Mouse (Mus musculus) cerebellum, adult 9-10 months (tissue): Measurements from ENCODE around the gene Gstcd.

ENCODE experiments used
- DNase-seq: peaks from one replicate; pipeline ENCODE4 v3.0.0; 2022

Gene Gstcd

GRCm38 (mm10) chr3:133007250-133007649, 84.6 kb downstream of the Gstcd start:
- no peak for DNase-seq

DNA sequence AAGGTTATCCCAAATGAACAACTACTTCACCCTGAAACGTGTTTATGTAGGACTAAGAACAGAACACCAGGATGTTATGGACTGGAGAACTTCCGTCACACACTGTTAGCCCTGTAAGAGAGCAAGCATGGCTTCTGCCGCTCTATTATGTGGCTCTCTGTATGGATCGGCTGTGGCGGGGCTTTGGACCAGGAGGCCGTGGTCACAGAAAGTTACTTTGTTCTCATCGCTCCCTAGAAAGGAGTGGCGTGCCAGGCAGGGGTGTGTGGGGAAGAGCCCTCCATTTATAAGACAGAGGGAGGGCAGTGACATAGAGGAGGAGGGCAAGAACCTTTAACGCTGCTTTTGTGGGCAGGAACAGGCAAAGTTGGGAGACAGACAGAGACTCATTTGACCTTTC, 95.5 kb downstream of the Gstcd start:
- DNase-seq: no peak

- no peak for DNase-seq
Measured at GRCm38 (mm10) chr3:132995904-132996267, 95.9 kb downstream of the Gstcd start.

DNA sequence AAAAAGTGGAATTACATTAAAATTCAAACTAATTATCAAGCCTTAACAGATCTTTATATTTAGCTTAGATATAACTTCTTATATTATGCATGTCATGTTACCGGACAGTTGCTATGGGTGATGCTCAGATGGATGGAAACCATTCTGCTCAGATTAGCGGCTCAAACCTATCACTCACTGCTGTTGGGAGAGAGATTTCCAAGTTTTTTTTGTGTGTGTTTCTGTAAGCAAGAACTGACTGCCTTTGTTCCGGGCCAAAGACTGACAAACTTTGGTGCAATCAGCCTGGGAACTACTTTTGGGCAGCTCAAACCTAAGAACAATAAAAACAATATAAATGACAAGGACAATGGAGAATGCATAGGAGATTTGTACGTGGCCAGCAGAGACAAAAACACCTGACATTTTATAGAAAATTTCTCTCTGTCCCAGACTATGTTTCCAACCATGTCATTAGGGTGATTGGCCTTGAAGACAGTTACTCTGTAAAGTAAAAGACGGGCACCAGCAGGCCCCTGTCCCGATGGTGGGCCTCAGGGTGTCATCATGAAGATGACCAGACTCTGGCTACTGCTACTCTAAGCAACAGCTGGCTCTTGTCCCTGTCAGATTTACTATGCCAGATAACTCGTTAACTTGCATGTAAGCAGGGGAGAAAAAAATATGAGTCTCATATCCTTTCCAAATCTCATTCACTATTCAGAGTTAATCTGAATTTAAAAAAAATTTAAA, 96.5 kb downstream of the Gstcd start:
- no peak for DNase-seq

- no peak for DNase-seq
Measured at GRCm38 (mm10) chr3:132986188-132986587, 105.6 kb downstream of the Gstcd start.

- DNase-seq: no peak
Measured at GRCm38 (mm10) chr3:132983845-132984485, 107.9 kb downstream of the Gstcd start.

GRCm38 (mm10) chr3:132981968-132982367, 109.9 kb downstream of the Gstcd start:
- no peak for DNase-seq

DNA sequence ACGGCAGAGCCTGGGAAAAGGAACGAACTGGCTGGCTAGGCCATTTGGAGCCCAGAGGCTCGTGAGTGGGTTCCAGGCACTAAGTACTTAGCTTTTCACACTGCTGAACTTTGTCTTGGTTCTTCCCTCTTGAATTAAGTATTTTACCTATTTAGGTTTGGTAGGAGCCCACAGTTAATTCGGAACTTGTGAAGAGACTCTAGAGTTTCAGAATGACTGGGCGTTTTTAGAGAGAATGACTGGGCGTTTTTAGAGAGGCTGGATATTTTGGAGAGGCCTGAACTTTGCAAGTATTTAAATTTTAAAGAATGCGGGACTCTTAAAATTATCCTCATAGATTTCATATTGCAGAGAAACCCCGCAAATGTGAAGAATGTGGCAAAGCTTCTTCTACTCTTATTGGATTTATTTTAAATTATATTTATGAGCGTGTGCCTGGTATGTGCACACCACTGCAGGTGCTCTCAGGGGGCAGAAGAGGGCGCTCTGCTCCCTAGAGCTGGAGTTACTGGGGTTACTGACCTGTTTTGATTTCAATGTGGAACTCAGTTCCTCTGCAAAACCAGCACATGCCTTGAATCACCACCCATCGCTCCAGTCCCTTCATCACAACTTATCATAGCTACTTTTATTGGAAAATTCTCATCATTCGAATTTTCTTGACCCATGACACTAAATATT, 111.9 kb downstream of the Gstcd start:
- no peak for DNase-seq

- DNase-seq: no peak
Measured at GRCm38 (mm10) chr3:132966255-132966654, 125.6 kb downstream of the Gstcd start.

DNA sequence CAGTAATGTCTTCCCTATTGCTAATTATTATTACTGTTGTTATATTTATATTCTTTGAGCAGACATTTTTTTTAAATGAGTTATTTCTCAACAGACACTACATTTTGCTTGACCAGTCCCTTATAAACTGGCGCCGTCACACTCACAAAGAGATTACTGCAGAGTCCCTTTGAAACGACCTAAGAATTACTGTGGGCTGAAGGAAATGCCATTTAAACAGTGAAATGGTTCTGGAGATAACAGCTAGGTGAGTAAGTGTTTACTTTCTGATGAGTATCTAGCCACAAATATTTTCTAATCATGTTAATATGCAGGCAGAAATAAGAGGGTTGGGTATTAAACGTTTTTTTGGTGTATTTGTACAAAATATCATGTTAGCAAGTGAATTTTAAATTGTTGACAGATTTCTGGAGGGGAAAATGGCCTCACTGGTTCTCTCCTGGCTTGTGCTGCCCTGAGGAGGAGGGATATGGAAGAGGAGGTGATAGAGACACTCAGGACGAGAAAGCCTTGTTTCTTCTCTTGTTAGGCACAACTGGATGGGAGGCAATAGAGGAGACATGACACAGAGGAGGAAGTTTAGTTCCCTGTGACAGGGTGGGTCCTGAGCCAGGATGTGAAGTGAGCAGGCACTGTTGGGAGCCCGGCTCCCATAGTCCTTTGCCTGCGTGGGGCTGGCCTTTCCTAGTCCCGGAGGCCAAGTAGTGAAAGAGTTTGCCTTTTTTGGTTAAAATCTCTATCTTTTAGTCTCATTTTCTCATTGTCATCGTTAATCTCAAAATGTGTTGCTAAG, 126.9 kb downstream of the Gstcd start:
- no peak for DNase-seq

DNA sequence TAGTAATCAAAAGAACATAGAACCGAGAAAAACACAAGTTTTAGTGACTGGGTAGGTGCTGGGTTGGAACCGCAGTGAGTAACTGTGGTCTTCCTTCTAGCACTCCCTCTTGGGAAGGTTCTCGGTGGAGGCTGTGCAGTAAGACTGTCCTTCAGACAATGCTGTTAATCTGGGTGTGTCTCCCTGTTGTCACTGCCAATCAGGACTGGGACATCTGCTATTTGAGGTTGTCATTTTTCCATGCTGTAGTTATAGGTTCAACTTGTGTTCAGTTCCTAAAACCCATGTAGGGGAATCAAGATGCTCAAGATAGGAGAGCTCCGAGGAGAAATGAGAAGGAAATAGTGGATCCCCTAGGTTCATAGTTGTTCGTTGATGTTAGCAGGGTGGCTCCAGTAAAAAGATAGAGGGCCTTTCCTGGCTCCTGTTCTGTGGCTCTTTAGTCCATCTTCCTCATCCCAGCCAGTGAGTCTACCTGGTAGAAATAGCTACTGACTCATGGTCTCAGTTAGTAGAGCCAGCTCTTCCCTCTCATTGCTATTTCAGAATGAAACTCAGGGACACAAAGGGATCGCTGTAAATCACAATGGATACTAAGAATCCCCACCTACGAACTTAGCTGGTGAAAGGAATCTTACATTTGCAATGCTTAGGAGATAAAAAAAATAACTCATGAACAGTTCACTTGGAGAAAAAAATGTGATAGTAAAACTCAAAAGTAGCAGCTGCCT, 129.0 kb downstream of the Gstcd start:
- DNase-seq: no peak

DNA sequence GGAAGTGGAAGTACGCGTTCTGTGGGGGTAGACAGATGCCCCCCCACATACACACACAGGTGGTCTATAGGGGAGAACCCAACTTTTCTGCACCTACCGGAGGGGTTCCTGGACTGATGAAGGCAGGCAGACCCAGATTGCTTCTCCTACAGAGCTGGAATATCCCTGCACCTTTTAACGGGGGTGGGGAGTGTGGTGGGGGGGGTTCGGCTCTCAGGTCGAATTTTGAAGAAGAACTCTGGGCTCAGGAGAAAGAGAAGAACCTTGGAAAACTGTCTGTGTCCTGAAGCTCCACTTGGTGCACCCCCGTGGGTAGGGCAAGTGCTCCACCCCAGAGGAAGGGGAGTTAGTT, 141.3 kb downstream of the Gstcd start:
- no peak for DNase-seq

GRCm38 (mm10) chr3:132949791-132950528, 141.9 kb downstream of the Gstcd start, which contains the start of gene Npnt:
Npnt (minus strand) TSS chr3:132950291.
- DNase-seq: no peak

- DNase-seq: no peak
Measured at GRCm38 (mm10) chr3:132949380-132949790, 142.4 kb downstream of the Gstcd start.

GRCm38 (mm10) chr3:132948298-132948795, 143.5 kb downstream of the Gstcd start:
- no peak for DNase-seq

- DNase-seq: no peak
Measured at GRCm38 (mm10) chr3:132946086-132946485, 145.7 kb downstream of the Gstcd start.

- DNase-seq: no peak
Measured at GRCm38 (mm10) chr3:132945669-132946068, 146.2 kb downstream of the Gstcd start.

GRCm38 (mm10) chr3:132944609-132945008, 147.2 kb downstream of the Gstcd start:
- DNase-seq: no peak

- DNase-seq: no peak
Measured at GRCm38 (mm10) chr3:132944193-132944592, 147.6 kb downstream of the Gstcd start.

DNA sequence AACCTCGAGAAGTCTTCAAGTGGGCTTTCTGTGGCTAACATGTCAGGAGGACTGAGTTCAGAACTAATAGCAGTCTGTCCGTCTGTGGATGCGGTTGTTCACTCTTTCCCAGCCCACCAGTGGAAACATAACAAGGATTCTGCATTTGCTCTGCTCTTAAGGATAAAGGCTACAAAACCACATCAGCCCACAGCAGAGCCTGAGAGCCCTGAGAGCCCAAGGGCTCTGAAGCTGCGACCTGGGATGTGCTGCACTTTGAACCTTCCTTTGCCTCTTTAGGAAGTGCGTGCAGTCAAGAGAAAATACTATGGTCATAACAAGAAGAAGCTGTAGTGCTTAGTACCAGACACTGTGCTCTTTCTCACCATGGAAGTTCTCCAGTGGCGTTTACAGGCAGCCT, 149.1 kb downstream of the Gstcd start:
- no peak for DNase-seq

DNA sequence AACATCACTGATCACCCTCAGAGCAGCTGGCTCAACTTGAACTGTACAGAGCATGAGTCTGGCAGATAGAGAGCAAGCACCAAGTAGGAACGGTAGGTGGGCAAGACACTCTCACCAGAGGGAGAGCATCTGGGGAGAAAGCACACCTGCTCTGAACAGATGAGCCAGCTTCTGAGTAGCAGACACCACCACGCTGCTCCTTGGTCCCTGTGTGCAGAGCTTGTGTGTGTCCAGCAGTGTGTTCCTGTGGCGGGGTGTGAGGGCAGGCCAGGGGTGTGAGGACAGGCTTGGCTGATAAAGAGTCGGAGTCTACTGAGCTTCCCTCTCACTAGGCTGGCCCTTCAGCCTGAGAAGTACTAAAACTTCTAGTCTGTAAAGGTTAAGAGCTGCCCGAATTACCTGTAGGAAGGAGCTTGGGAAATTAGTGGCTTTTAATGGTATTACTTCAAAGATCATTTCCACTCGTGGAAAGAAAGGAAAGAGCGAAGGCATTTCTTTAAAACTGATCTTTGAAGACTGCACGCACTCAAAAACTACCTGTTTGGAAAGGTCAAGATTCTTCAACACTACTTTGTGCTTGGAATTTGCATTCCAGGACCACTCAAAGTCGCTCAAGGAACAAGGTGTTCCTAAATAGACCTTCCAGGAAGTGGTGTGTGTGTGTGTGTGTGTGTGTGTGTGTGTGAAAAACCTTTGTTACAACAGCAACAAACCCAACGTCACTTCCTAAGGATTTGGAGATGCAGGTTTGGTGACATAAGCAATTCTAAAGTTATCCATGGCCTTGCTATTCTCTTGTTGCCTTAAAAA, 151.4 kb downstream of the Gstcd start:
- no peak for DNase-seq
